Mouse (Mus musculus): ENCODE measurements around the gene Vps52. TPM values are rescaled to one million over a fixed set of nuclear protein-coding genes. Genes with fewer than 3 reads are reported as not detected.

The Vps52 gene
- 21.3 and 21.9 TPM in 2 replicates for polyA plus RNA-seq (2015; fragmentation: Nextera tagmentation; extraction: Ambion mirVana)

- under 1% methylated on average over 50 of the region's 50 CpGs for WGBS (ENCODE audit: insufficient replicate concordance)
- H3K36me3 ChIP-seq (ENCODE audit: control insufficient read depth, insufficient read depth) = peaks cover 18% of the 10 kb centered on the region
Observed at GRCm38 (mm10) chr17:33955555-33956214, at the start of gene Vps52, which contains the start of gene Rps18. Gene Vps52, plus strand, starts transcription at chr17:33955812. Gene Rps18, minus strand, starts transcription at chr17:33956001.

GRCm38 (mm10) chr17:33908331-33909076 lies 47.1 kb upstream of the Vps52 start:
- Histone ChIP-seq H3K4me3 (ENCODE audit: low read depth, low read length) (peak overlapping the region; percentile 89), H3K27me3 (ENCODE audit: control insufficient read depth, insufficient read depth, low read depth, low read length) (no peaks in the 10 kb centered on the region), H3K27ac (ENCODE audit: low read length) (peak overlapping the region; percentile 94), H3K9ac (ENCODE audit: low read depth, low read length) (peak overlapping the region; percentile 93), H3K4me1 (ENCODE audit: control insufficient read depth, low read depth, low read length) (peaks cover 18% of the 10 kb centered on the region), H3K4me2 (ENCODE audit: low read depth, low read length) (peak overlapping the region; percentile 95), H3K9me3 (replicated peaks; ENCODE audit: control insufficient read depth, low read length) (no peaks in the 10 kb centered on the region), H3K36me3 (ENCODE audit: control insufficient read depth, insufficient read depth) (peaks cover 20% of the 10 kb centered on the region)
- under 1% methylated on average over 42 of the region's 44 CpGs for WGBS (ENCODE audit: insufficient replicate concordance)
- ATAC-seq (ENCODE audit: low read depth) = peak; percentile 30

More at GRCm38 (mm10) chr17:33955555-33956214, at the start of gene Vps52, which contains the start of gene Rps18:
- Histone ChIP-seq H3K9me3 (replicated peaks; ENCODE audit: control insufficient read depth, low read length) (no peaks in the 10 kb centered on the region), H3K4me3 (ENCODE audit: low read depth, low read length) (peak within 1 kb of the TSS; percentile 88), H3K27ac (ENCODE audit: low read length) (peak within 1 kb of the TSS; percentile 96), H3K4me1 (ENCODE audit: control insufficient read depth, low read depth, low read length) (peaks cover 45% of the 10 kb centered on the region), H3K9ac (ENCODE audit: low read depth, low read length) (peak within 1 kb of the TSS; percentile 91), H3K4me2 (ENCODE audit: low read depth, low read length) (peak within 1 kb of the TSS; percentile 88), H3K27me3 (ENCODE audit: control insufficient read depth, insufficient read depth, low read depth, low read length) (no peaks in the 10 kb centered on the region)
- ATAC-seq (ENCODE audit: low read depth) = peak; percentile 89

DNA sequence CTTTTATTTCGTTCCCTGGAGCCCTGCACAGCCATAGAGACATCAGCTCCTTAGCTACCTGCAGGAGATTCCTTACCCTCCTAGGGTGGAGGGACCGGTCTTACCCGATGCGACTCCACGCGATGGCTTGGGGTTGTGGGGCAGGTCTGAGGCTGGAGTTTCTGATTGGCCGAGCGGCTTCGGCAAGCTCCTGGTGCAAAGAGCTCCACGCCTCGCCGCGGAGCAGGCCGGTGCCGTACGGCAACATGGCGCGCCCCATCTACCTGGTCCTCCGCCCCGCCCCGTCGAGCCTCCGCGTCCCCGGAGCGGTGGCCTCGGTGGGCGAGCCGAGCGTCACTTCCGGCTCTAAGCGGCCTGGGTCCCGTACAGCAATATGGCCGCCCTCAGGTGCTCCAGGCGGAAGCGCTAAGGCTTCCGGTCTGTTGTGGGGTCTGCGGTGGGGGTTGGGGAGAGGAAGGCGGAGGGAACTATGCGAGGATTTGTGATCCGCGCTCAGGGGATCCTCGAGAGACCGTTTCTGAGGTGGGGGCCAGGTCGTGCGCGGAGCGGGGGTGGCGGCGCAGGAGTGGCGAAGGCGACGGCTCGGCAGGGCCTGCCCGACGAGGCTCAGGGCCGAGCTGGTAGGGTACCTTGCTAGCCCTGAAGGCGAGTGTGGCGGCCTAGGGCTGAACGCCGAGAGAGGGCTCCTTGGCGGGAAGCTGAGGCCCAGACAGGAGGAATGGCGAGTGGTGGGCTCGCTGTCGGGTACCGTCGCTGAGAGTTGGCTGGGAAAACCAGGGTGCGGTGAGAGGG lies 46.3 kb upstream of the Vps52 start, which contains the start of gene Daxx:
TSS of gene Daxx (plus strand) at position 338 of the 792 bp plus-strand sequence.
- Histone ChIP-seq H3K4me2 (ENCODE audit: low read depth, low read length) (peak within 1 kb of the TSS; percentile 95), H3K9ac (ENCODE audit: low read depth, low read length) (peak within 1 kb of the TSS; percentile 93), H3K4me1 (ENCODE audit: control insufficient read depth, low read depth, low read length) (peaks cover 21% of the 10 kb centered on the region), H3K9me3 (replicated peaks; ENCODE audit: control insufficient read depth, low read length) (no peaks in the 10 kb centered on the region), H3K27ac (ENCODE audit: low read length) (peak within 1 kb of the TSS; percentile 94), H3K27me3 (ENCODE audit: control insufficient read depth, insufficient read depth, low read depth, low read length) (no peaks in the 10 kb centered on the region), H3K36me3 (ENCODE audit: control insufficient read depth, insufficient read depth) (peaks cover 28% of the 10 kb centered on the region), H3K4me3 (ENCODE audit: low read depth, low read length) (peak within 1 kb of the TSS; percentile 89)
- peak; percentile 97 for ATAC-seq (ENCODE audit: low read depth)
- WGBS (ENCODE audit: insufficient replicate concordance) = under 1% methylated on average over 68 of the region's 68 CpGs

DNA sequence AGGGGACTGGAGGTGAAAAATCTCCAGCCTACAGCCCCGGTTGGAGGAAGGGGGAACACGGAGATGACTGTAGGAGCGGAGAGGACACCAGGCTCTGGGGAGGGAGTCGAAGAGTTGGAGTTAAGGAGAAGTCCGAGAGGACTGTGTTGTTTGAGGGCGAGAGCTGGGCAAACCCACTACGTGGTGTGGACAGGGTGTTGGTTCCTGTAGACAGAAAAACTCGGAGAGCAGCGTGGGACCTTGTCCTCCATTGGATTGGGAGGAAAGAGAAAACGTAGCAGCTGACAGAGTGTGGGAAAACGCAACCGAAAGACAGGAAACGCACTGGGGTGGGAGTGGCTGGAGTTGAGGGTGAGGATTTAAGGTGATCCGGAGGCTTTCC lies 45.8 kb upstream of the Vps52 start:
- under 1% methylated on average over 14 of the region's 14 CpGs for WGBS (ENCODE audit: insufficient replicate concordance)
- Histone ChIP-seq H3K9ac (ENCODE audit: low read depth, low read length) (peak overlapping the region; percentile 93), H3K27ac (ENCODE audit: low read length) (peak overlapping the region; percentile 94), H3K36me3 (ENCODE audit: control insufficient read depth, insufficient read depth) (peaks cover 28% of the 10 kb centered on the region), H3K4me2 (ENCODE audit: low read depth, low read length) (peak overlapping the region; percentile 95), H3K4me3 (ENCODE audit: low read depth, low read length) (peak overlapping the region; percentile 89), H3K27me3 (ENCODE audit: control insufficient read depth, insufficient read depth, low read depth, low read length) (no peaks in the 10 kb centered on the region), H3K4me1 (ENCODE audit: control insufficient read depth, low read depth, low read length) (peaks cover 23% of the 10 kb centered on the region), H3K9me3 (replicated peaks; ENCODE audit: control insufficient read depth, low read length) (no peaks in the 10 kb centered on the region)
- ATAC-seq (ENCODE audit: low read depth) = no peak

GRCm38 (mm10) chr17:33910346-33911051 lies 45.1 kb upstream of the Vps52 start:
- Histone ChIP-seq H3K4me3 (ENCODE audit: low read depth, low read length) (peak overlapping the region; percentile 89), H3K4me1 (ENCODE audit: control insufficient read depth, low read depth, low read length) (peaks cover 29% of the 10 kb centered on the region), H3K4me2 (ENCODE audit: low read depth, low read length) (peak overlapping the region; percentile 95), H3K27ac (ENCODE audit: low read length) (peak overlapping the region; percentile 94), H3K27me3 (ENCODE audit: control insufficient read depth, insufficient read depth, low read depth, low read length) (no peaks in the 10 kb centered on the region), H3K9ac (ENCODE audit: low read depth, low read length) (peak overlapping the region; percentile 93), H3K36me3 (ENCODE audit: control insufficient read depth, insufficient read depth) (peaks cover 28% of the 10 kb centered on the region), H3K9me3 (replicated peaks; ENCODE audit: control insufficient read depth, low read length) (no peaks in the 10 kb centered on the region)
- ATAC-seq (ENCODE audit: low read depth) = no peak
- 43% methylated on average over 11 of the region's 11 CpGs for WGBS (ENCODE audit: insufficient replicate concordance)

DNA sequence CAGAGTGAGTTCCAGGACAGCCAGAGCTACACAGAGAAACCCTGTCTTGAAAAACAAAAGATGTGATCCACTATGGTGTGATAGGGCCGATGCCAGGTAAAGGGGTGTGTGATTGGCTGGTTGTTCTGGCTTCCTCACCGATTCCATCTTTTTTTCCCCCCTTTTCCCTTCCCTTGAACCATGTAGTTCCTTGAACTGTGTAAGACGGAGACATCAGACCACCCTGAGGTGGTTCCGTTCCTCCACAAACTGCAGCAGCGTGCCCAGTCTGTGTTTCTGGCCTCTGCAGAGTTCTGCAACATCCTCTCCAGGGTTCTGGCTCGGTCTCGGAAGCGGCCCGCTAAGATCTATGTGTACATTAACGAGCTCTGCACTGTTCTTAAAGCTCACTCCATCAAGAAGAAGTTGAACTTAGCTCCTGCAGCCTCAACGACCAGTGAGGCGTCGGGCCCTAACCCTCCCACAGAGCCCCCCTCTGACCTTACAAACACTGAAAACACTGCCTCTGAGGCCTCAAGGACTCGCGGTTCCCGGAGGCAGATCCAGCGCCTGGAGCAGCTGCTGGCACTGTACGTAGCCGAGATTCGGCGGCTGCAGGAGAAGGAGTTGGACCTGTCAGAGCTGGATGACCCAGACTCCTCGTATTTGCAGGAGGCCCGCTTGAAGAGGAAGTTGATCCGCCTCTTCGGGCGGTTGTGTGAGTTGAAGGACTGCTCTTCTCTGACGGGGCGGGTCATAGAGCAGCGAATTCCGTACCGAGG lies 44.4 kb upstream of the Vps52 start:
- WGBS (ENCODE audit: insufficient replicate concordance) = 87% methylated on average over 31 of the region's 31 CpGs
- peaks cover 28% of the 10 kb centered on the region for H3K36me3 ChIP-seq (ENCODE audit: control insufficient read depth, insufficient read depth)
- peaks cover 30% of the 10 kb centered on the region for H3K4me1 ChIP-seq (ENCODE audit: control insufficient read depth, low read depth, low read length)
- H3K4me3 ChIP-seq (ENCODE audit: low read depth, low read length) = no peak overlapping the region
- no peak overlapping the region for H3K9ac ChIP-seq (ENCODE audit: low read depth, low read length)
- H3K9me3 ChIP-seq (replicated peaks; ENCODE audit: control insufficient read depth, low read length) = no peaks in the 10 kb centered on the region
- no peaks in the 10 kb centered on the region for H3K27me3 ChIP-seq (ENCODE audit: control insufficient read depth, insufficient read depth, low read depth, low read length)
- H3K27ac ChIP-seq (ENCODE audit: low read length) = no peak overlapping the region
- H3K4me2 ChIP-seq (ENCODE audit: low read depth, low read length) = no peak overlapping the region
- ATAC-seq (ENCODE audit: low read depth) = no peak

- H3K4me2 ChIP-seq (ENCODE audit: low read depth, low read length) = no peak overlapping the region
- no peak for ATAC-seq (ENCODE audit: low read depth)
- no peak overlapping the region for H3K27ac ChIP-seq (ENCODE audit: low read length)
- WGBS (ENCODE audit: insufficient replicate concordance) = 87% methylated on average over 28 of the region's 28 CpGs
- H3K36me3 ChIP-seq (ENCODE audit: control insufficient read depth, insufficient read depth) = peaks cover 29% of the 10 kb centered on the region
- H3K4me3 ChIP-seq (ENCODE audit: low read depth, low read length) = no peak overlapping the region
- peaks cover 36% of the 10 kb centered on the region for H3K4me1 ChIP-seq (ENCODE audit: control insufficient read depth, low read depth, low read length)
- no peaks in the 10 kb centered on the region for H3K27me3 ChIP-seq (ENCODE audit: control insufficient read depth, insufficient read depth, low read depth, low read length)
- H3K9me3 ChIP-seq (replicated peaks; ENCODE audit: control insufficient read depth, low read length) = peaks cover under 1% of the 10 kb centered on the region; the same call in 1 of the 2 replicates
- H3K9ac ChIP-seq (ENCODE audit: low read depth, low read length) = no peak overlapping the region
Observed at GRCm38 (mm10) chr17:33911813-33912414, 43.7 kb upstream of the Vps52 start.

Data from liver, embryonic 16.5 days (tissue).